Mouse (Mus musculus) liver, embryonic 16.5 days (tissue): ENCODE measurements around the gene Sgpl1. TPM values are rescaled to one million over a fixed set of nuclear protein-coding genes. Genes with fewer than 3 reads are reported as not detected.
A peak's percentile ranks its signal among the peaks of the same experiment; 100 is the strongest.

Experiments used
- ATAC-seq: fragments of 200-750 bp; cut with Nextera tagmentation; 2 replicates; pipeline ENCODE4 v1.8.0; 2017; ENCODE audit warnings: low read depth, mild to moderate bottlenecking, moderate number of reproducible peaks, moderate library complexity
- H3K27ac ChIP-seq: fragments of 300-500 bp; sonication (generic); 2 replicates; pipeline ENCODE4 v1.5.1; 2014; ENCODE audit warnings: mild to moderate bottlenecking, low read length
- H3K27me3 ChIP-seq: fragments of 300-500 bp; sonication (generic); 2 replicates; pipeline ENCODE4 v1.6.1; 2014; ENCODE audit warnings: low read depth, low read length, mixed read lengths; ENCODE audit not compliant: control insufficient read depth, insufficient read depth
- H3K36me3 ChIP-seq: fragments of 300-500 bp; sonication (generic); 2 replicates; pipeline ENCODE4 v1.6.1; 2014; ENCODE audit warnings: mild to moderate bottlenecking; ENCODE audit not compliant: control insufficient read depth, insufficient read depth
- H3K4me1 ChIP-seq: fragments of 300-500 bp; sonication (generic); 2 replicates; pipeline ENCODE4 v1.6.1; 2014; ENCODE audit warnings: low read depth, low read length, mixed read lengths; ENCODE audit not compliant: control insufficient read depth
- H3K4me2 ChIP-seq: fragments of 300-500 bp; sonication (generic); 2 replicates; pipeline ENCODE4 v1.6.1; 2014; ENCODE audit warnings: low read depth, low read length, mixed read lengths
- H3K4me3 ChIP-seq: fragments of 300-500 bp; sonication (generic); 2 replicates; pipeline ENCODE4 v1.5.1; 2014; ENCODE audit warnings: low read depth, mild to moderate bottlenecking, low read length
- H3K9ac ChIP-seq: fragments of 300-500 bp; sonication (generic); 2 replicates; pipeline ENCODE4 v1.6.1; 2014; ENCODE audit warnings: low read depth, low read length
- H3K9me3 ChIP-seq: fragments of 300-500 bp; sonication (generic); replicated peaks from 2 replicates; pipeline ENCODE4 v1.6.1; 2016; ENCODE audit warnings: low read length; ENCODE audit not compliant: control insufficient read depth
- WGBS: fragments of 180-500 bp; shearing (Covaris S2); extraction: QIAGEN DNeasy Blood & Tissue Kit; methylation state at CpG from one replicate; pipeline ENCODE4 v1.1.7; 2014; ENCODE audit not compliant: insufficient replicate concordance; 5-methylcytosine and 5-hydroxymethylcytosine counted together
- polyA plus RNA-seq: library from polyadenylated mRNA; unstranded; fragments of >200 nt; fragmentation: Nextera tagmentation; extraction: Ambion mirVana; gene quantifications from 2 replicates; pipeline ENCODE4 v1.2.1, GENCODE M21; 2015

Sgpl1 gene
- 20.1 and 22.0 TPM in 2 replicates for polyA plus RNA-seq

DNA sequence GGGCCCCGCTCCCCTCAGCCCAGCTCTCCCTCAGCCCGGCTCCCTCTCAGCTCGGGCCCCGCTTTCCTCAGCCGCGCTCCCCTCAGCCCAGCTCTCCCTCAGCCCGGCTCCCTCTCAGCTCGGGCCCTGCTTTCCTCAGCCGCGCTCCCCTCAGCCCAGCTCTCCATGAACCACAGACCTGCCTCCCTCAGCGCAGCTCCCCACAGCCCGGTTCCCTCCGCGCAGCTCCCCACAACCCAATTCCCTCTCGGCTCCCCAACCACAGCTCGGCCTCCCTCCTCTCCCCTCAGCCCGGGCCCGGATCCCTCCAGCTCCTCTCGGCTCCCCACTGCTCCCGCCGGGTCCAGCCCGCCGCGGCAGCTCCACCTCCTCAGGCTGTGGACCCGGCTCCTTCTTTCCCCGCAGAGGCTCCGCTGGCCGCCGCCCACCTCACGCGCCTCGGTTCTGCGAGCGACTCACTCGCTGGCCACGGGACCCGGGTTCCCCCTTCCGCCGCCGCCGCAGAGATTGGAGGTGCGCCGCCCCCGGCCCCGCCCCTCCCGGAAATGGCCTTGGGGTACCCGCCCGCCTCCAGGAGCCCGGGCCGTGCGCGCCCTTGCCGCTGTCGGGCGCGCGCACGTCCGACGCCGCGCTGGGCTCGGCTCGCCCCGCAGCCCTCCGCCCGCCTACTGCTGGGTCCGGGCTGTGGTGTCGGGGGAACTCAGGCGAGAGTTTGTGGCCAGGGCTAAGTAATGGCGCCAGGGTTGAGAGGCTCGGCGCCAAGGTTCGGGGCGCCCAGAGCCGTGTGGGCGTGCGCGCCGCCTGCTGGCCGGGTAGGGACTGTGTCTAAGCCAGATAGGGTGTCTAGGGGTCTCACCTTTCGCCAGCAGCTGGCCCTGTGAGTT lies at the start of gene Sgpl1:
Gene Sgpl1, minus strand, starts transcription at position 547 of the 884 bp plus-strand sequence.
- WGBS = under 1% methylated on average over 82 of the region's 82 CpGs
- Histone ChIP-seq H3K4me1 (peaks cover 49% of the 10 kb centered on the region), H3K9ac (peak within 1 kb of the TSS; percentile 89), H3K4me3 (peak within 1 kb of the TSS; percentile 90), H3K27ac (peak within 1 kb of the TSS; percentile 90), H3K9me3 (no peaks in the 10 kb centered on the region), H3K36me3 (no peaks in the 10 kb centered on the region), H3K4me2 (peak within 1 kb of the TSS; percentile 100), H3K27me3 (no peaks in the 10 kb centered on the region)
- peak; percentile 90 for ATAC-seq

DNA sequence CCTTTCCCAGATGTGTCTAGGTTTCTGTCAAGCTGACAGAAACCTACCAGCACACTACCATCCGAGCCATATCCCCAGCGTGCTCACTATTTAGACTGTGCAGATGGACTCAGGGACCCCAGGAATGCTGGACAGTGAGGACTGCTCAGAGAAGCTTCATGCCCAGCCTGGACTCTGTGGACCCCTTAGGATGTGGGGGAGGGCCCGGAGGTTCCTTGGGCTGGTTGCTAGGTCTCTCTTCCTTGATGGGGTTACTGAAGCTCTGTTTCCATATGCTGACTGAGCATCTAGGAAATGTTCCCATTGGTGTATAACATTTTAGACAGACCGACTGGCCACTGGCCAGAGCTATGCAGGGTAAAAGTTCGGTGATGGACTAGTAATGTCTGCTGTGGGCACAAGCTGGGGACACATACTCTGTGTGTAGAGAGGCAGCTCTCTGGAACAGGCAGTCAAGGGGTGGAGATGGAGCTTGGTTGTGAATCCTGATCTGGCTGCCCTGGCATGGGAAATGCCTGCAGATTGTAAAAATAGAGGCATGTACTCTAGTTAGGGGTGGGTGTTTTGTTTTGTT lies 48.3 kb upstream of the Sgpl1 start:
- Histone ChIP-seq H3K4me3 (no peak overlapping the region), H3K4me2 (no peak overlapping the region), H3K9ac (no peak overlapping the region), H3K27ac (no peak overlapping the region), H3K4me1 (no peaks in the 10 kb centered on the region; the same call in none of the 2 replicates), H3K36me3 (no peaks in the 10 kb centered on the region), H3K9me3 (no peaks in the 10 kb centered on the region), H3K27me3 (no peaks in the 10 kb centered on the region)
- ATAC-seq = no peak
- WGBS = 59% methylated on average over 5 of the region's 5 CpGs

DNA sequence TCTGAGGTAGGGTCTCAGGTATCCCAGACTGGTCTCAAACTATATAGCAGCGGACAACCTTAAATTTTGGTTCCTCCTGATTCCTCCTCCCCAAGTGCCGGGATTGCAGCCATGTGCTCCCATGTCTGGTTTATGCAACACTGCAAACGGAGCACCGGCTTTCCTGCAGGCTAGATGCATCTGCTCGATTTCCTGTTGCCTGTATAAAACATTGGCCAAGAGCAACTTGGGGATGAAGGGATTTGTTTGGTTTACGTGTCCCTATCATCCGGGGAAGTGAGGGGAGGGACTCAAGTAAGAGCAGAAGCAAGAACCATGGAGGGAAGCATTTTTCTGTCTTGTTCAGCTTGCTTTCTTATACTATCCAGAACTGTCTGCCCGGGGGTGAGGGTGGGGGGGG lies 47.7 kb upstream of the Sgpl1 start:
- no peak overlapping the region for H3K4me2 ChIP-seq
- H3K36me3 ChIP-seq = no peaks in the 10 kb centered on the region
- H3K9me3 ChIP-seq = no peaks in the 10 kb centered on the region
- H3K4me1 ChIP-seq = no peaks in the 10 kb centered on the region; the same call in none of the 2 replicates
- H3K27ac ChIP-seq = no peak overlapping the region
- 65% methylated on average over 8 of the region's 8 CpGs for WGBS
- no peak overlapping the region for H3K9ac ChIP-seq
- ATAC-seq = no peak
- no peaks in the 10 kb centered on the region for H3K27me3 ChIP-seq
- no peak overlapping the region for H3K4me3 ChIP-seq

DNA sequence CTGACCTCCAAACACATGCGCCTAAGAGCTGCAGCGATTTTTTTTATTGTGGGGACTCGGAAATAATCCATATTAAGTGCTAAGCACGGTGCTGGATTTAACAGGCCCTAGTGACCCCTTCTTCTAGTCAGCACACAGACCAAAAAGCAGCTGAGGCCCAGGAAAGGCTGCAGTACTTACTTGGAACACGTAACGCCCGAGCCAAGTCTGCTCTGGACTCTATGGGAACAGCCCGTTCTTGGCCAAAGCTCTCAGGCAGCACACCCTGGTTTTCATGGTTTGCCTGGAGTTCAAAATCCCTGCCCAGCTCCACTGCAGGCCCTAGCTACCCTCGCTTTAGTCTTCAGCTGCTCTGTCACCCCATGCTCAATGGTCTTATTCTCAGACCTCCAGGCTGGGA lies 47.1 kb upstream of the Sgpl1 start:
- no peaks in the 10 kb centered on the region for H3K9me3 ChIP-seq
- H3K4me2 ChIP-seq = no peak overlapping the region
- H3K4me1 ChIP-seq = no peaks in the 10 kb centered on the region; the same call in 1 of the 2 replicates
- H3K4me3 ChIP-seq = no peak overlapping the region
- ATAC-seq = no peak
- 66% methylated on average over 9 of the region's 9 CpGs for WGBS
- no peak overlapping the region for H3K9ac ChIP-seq
- H3K27me3 ChIP-seq = no peaks in the 10 kb centered on the region
- H3K36me3 ChIP-seq = no peaks in the 10 kb centered on the region
- H3K27ac ChIP-seq = no peak overlapping the region

DNA sequence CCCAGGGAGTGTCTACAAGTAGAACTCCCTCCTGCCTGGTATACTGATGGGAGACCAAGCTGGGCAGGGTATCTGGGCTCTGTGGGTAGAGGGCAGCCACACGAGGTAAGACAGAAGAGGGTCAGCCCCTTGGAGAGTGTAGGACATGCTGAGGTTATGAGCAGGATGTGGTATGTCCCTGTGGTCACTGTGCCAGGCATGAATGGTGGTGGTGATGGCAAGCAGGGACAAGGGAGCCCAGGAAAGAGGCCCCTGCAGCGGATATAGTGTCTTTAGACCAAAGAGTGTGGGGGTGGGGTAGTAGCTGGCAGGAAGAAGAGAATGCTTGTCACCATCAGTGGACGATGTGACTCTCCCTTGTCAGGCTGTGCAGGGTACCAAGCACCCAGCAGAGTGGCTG lies 40.5 kb upstream of the Sgpl1 start:
- H3K27me3 ChIP-seq = no peaks in the 10 kb centered on the region
- H3K36me3 ChIP-seq = no peaks in the 10 kb centered on the region
- 22% methylated on average over 3 of the region's 3 CpGs for WGBS
- H3K4me3 ChIP-seq = no peak overlapping the region
- H3K9ac ChIP-seq = no peak overlapping the region
- H3K9me3 ChIP-seq = no peaks in the 10 kb centered on the region
- no peak for ATAC-seq
- H3K27ac ChIP-seq = no peak overlapping the region
- H3K4me1 ChIP-seq = no peaks in the 10 kb centered on the region
- no peak overlapping the region for H3K4me2 ChIP-seq

DNA sequence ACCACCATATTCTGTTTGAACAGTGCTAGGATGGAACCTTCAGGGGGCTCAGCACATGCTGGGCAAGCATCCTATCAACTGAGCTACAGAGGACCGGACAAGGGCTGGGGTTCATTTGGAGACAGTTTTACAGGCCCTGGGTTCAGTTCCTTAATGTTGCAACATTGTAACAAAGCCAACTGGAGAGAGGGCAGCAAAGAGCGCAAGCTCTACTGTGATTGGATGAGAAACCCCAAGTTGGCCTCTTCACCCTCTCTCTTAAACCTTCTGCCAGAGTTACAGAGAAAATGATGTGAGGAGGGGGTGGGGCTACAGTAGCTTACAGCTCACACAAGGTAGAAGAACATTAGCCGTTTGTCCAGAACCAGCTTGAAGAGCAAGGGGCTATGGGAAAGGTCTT lies 39.5 kb upstream of the Sgpl1 start:
- no peak for ATAC-seq
- Histone ChIP-seq H3K9me3 (no peaks in the 10 kb centered on the region), H3K9ac (no peak overlapping the region), H3K36me3 (no peaks in the 10 kb centered on the region), H3K4me2 (no peak overlapping the region), H3K27ac (no peak overlapping the region), H3K4me3 (no peak overlapping the region), H3K27me3 (no peaks in the 10 kb centered on the region), H3K4me1 (no peaks in the 10 kb centered on the region)
- 64% methylated on average over 3 of the region's 3 CpGs for WGBS

DNA sequence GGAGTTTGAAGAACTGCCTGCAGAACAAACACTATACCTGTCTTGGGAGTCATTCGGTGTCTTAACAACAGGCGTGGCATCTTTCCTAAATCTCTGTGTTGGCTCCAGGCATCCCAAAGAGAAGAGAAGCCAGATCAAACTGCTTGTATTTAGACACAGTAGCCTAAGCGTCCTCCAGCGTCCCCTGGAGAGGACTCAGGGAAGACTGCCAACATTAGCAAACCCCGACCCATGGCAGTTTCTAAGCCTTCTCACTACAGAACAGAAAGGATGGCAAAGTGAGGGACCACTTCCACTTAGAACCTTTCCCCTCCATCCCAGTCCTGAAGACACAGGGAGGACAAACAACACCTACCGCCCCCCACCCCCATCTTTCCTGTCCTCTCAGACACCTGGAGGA lies 32.4 kb upstream of the Sgpl1 start:
- Histone ChIP-seq H3K4me3 (no peak overlapping the region), H3K36me3 (no peaks in the 10 kb centered on the region), H3K27me3 (peaks cover 8% of the 10 kb centered on the region), H3K9me3 (no peaks in the 10 kb centered on the region), H3K9ac (no peak overlapping the region), H3K27ac (no peak overlapping the region), H3K4me1 (no peaks in the 10 kb centered on the region), H3K4me2 (no peak overlapping the region)
- WGBS = 50% methylated on average over 6 of the region's 6 CpGs
- no peak for ATAC-seq

DNA sequence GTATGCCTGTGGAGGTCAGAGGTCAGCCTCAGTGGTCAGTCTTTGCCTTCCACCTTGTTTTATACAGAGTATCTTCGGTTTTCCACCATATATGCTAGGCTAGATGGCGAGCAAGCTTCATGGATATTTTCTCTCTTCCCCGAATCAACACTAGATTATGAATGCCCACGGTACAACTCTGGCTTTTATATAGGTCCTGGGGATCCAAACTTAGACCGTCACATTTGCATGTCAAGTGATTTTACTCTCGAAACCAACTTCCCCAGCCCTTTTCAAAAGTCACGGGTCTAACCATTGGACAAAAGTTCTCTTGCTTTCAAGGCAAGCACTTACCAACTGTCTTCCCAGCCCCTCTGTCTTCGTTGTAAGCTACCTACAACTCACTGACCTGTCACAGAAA lies 31.2 kb upstream of the Sgpl1 start:
- no peak overlapping the region for H3K27ac ChIP-seq
- no peak overlapping the region for H3K4me3 ChIP-seq
- no peak for ATAC-seq
- H3K9me3 ChIP-seq = no peaks in the 10 kb centered on the region
- 64% methylated on average over 8 of the region's 8 CpGs for WGBS
- peaks cover 11% of the 10 kb centered on the region for H3K27me3 ChIP-seq
- H3K4me1 ChIP-seq = no peaks in the 10 kb centered on the region
- no peak overlapping the region for H3K4me2 ChIP-seq
- H3K36me3 ChIP-seq = no peaks in the 10 kb centered on the region
- H3K9ac ChIP-seq = no peak overlapping the region

DNA sequence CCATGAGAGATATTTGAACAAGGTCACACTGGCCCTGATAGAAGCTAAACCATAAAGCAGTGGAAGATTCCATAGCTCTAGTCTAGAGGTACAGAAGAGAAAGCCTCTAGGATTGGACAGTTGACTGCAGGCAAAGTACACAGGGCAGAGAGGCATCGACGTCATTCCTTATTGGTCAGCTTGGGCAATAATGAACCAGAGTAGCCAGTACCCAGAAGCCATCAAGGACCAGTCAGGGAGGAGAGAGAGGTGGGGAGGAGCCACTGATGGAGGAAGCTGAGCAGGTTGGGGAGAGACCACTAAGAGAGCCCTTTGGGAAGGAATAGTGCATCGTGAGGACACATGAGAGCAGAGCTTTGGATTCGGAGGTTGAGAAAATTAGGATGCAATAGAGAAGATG lies 30.2 kb upstream of the Sgpl1 start:
- ATAC-seq = no peak
- WGBS = 66% methylated on average over 4 of the region's 4 CpGs
- H3K4me2 ChIP-seq = no peak overlapping the region
- no peaks in the 10 kb centered on the region for H3K9me3 ChIP-seq
- peaks cover 11% of the 10 kb centered on the region for H3K27me3 ChIP-seq
- no peaks in the 10 kb centered on the region for H3K4me1 ChIP-seq
- H3K4me3 ChIP-seq = no peak overlapping the region
- no peak overlapping the region for H3K27ac ChIP-seq
- H3K9ac ChIP-seq = no peak overlapping the region
- H3K36me3 ChIP-seq = no peaks in the 10 kb centered on the region
